Mouse (Mus musculus) ES-E14 (cell line): ENCODE results near the gene Gng3. TPM values are rescaled to one million over a fixed set of nuclear protein-coding genes. Genes with fewer than 3 reads are reported as not detected.
A peak's percentile ranks its signal among the peaks of the same experiment; 100 is the strongest.

ENCODE experiments used
- DNase-seq: peaks from one replicate; pipeline ENCODE4 v3.0.0-alpha.2; 2013; ENCODE audit warnings: low read depth, low spot score
- H3K27ac ChIP-seq: 2 replicates; pipeline ENCODE4 v1.5.1; 2012; ENCODE audit warnings: low read depth, mild to moderate bottlenecking, low read length, moderate library complexity, mixed read lengths; ENCODE audit not compliant: poor library complexity, insufficient read depth, severe bottlenecking
- H3K36me3 ChIP-seq: 2 replicates; pipeline ENCODE4 v1.6.1; 2012; ENCODE audit warnings: mild to moderate bottlenecking, low read length, moderate library complexity, mixed read lengths; ENCODE audit not compliant: control insufficient read depth, poor library complexity, insufficient read depth, severe bottlenecking
- H3K4me1 ChIP-seq, 2 experiments: fragments of 150-350 bp in 1 of 2; sonication (generic) in 1 of 2; 2 replicates each; pipeline ENCODE4 v1.6.1; 2012; ENCODE audit warnings: low read length in 2 of 2, mild to moderate bottlenecking in 1 of 2, mixed read lengths in 1 of 2; ENCODE audit not compliant: control insufficient read depth in 2 of 2, insufficient read depth in 2 of 2, poor library complexity in 1 of 2
- H3K4me3 ChIP-seq, 2 experiments: fragments of 150-350 bp in 1 of 2; sonication (generic) in 1 of 2; 2 replicates each; pipeline ENCODE4 v1.5.1; 2012; ENCODE audit warnings: low read length in 2 of 2, low read depth in 1 of 2, mild to moderate bottlenecking in 1 of 2, mixed read lengths in 1 of 2; ENCODE audit not compliant: insufficient read depth in 1 of 2, poor library complexity in 1 of 2, severe bottlenecking in 1 of 2
- H3K9ac ChIP-seq: 2 replicates; pipeline ENCODE4 v1.6.1; 2012; ENCODE audit warnings: low read depth, mild to moderate bottlenecking, low read length, mixed read lengths; ENCODE audit not compliant: poor library complexity, insufficient read depth, severe bottlenecking
- H3K9me3 ChIP-seq: fragments of 150-350 bp; sonication (generic); 2 replicates; pipeline ENCODE4 v1.6.1; 2012; ENCODE audit warnings: low read depth, mild to moderate bottlenecking, low read length; ENCODE audit not compliant: control insufficient read depth, insufficient read depth
- CHD2 ChIP-seq: IDR thresholded peaks from 2 replicates; pipeline ENCODE4 v1.6.1; 2014; ENCODE audit warnings: mild to moderate bottlenecking, low read depth, low read length, inconsistent platforms
- HCFC1 ChIP-seq: IDR thresholded peaks from 2 replicates; pipeline ENCODE4 v1.6.1; 2012; ENCODE audit warnings: low read length, inconsistent platforms, borderline replicate concordance; ENCODE audit not compliant: insufficient read depth
- MAFK ChIP-seq: IDR thresholded peaks from 2 replicates; pipeline ENCODE4 v1.6.1; 2014; ENCODE audit warnings: mild to moderate bottlenecking, low read depth, low read length, inconsistent platforms; ENCODE audit not compliant: insufficient read depth
- ZC3H11A ChIP-seq: IDR thresholded peaks from 2 replicates; pipeline ENCODE4 v1.6.1; 2012; ENCODE audit warnings: low read depth, mild to moderate bottlenecking, inconsistent platforms, low read length, borderline replicate concordance
- ZNF384 ChIP-seq: IDR thresholded peaks from 2 replicates; pipeline ENCODE4 v1.6.1; 2012; ENCODE audit warnings: low read depth, low read length, inconsistent platforms
- in situ Hi-C, 2 experiments: fragments of 600-800 bp; cut with MboI; formaldehyde crosslinking; loops; one replicate each; pipeline ENCODE4 v1.15.1; 2025; ENCODE audit warnings: low sequenced_read_pairs in 2 of 2, inconsistent platforms in 1 of 2; ENCODE audit not compliant: unreplicated experiment in 2 of 2
- total RNA-seq: library from RNA; depleted of rRNA; stranded (reverse); fragments of 300-350 nt; gene quantifications from 2 replicates; pipeline ENCODE4 v1.2.3, GENCODE M21; 2012

The Gng3 gene
- total RNA-seq, 1 experiment = 4.5 TPM

DNA sequence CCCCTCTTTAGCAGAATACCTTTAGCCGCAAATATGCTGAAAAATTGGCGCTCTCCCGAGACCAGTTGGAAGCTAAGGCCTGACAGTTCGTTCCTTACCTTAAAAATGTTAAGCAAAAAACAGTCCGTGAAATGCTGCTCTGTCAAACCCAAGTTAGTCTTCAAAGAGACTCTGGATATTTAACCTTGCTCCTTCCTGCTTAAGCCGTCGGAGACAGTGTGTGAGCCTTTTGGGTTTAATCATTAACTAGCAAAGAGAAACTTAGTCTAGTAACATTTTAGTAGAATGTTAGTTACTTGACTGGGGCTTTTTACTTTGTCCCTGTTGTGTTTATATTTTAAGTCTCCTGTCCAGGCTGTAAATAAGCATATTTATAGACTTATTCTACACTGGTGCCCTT is 17.8 kb downstream of the Gng3 start:
- in situ Hi-C loops = no loop called here
- peaks cover 5 to 9% of the 10 kb centered on the region in 2 experiments; a peak in 2 of 4 replicates for H3K4me1 ChIP-seq
- peaks cover 25% of the 10 kb centered on the region for H3K36me3 ChIP-seq
- no peaks in the 10 kb centered on the region for H3K9me3 ChIP-seq
- TF ChIP-seq ZC3H11A (no peak), CHD2 (no peak)
- peak overlapping the region; percentile 76 to 89 for H3K4me3 ChIP-seq
- H3K27ac ChIP-seq = no peak overlapping the region
- DNase-seq = no peak
- H3K9ac ChIP-seq = peak overlapping the region; percentile 94

DNA sequence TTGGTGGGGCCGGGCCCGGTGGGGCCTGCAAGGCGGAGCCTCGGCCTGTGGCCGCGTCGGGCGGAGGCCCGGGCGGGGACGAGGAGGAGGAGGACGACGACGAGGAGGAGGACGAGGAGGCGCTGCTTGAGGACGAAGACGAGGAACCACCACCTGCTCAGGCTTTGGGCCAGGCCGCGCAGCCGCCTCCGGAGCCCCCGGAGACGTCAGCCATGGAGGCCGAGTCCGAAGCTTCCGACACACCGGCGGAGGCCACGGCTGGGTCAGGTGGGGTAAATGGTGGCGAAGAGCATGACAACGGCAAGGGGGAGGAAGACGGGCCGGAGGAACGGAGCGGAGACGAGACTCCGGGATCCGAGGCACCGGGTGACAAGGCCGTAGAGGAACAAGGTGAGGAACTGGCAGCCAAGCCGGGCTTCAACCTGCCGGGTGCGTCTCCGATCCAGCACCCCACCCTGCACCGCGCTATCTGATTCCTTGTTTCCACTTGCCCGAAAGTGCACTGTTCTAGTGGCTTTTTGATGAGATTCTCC is 18.5 kb downstream of the Gng3 start:
- H3K9me3 ChIP-seq = no peaks in the 10 kb centered on the region
- peaks cover 5 to 9% of the 10 kb centered on the region in 2 experiments; a peak in 2 of 4 replicates for H3K4me1 ChIP-seq
- H3K36me3 ChIP-seq = peaks cover 24% of the 10 kb centered on the region
- peak overlapping the region; percentile 97 for H3K27ac ChIP-seq
- H3K4me3 ChIP-seq = peak overlapping the region; percentile 76 to 89
- no peak for DNase-seq
- TF ChIP-seq HCFC1 = no peak
- TF ChIP-seq MAFK = no peak
- TF ChIP-seq CHD2 = no peak
- no peak for TF ChIP-seq ZC3H11A
- no peak for TF ChIP-seq ZNF384
- in situ Hi-C loops = no loop called here
- peak overlapping the region; percentile 94 for H3K9ac ChIP-seq

DNA sequence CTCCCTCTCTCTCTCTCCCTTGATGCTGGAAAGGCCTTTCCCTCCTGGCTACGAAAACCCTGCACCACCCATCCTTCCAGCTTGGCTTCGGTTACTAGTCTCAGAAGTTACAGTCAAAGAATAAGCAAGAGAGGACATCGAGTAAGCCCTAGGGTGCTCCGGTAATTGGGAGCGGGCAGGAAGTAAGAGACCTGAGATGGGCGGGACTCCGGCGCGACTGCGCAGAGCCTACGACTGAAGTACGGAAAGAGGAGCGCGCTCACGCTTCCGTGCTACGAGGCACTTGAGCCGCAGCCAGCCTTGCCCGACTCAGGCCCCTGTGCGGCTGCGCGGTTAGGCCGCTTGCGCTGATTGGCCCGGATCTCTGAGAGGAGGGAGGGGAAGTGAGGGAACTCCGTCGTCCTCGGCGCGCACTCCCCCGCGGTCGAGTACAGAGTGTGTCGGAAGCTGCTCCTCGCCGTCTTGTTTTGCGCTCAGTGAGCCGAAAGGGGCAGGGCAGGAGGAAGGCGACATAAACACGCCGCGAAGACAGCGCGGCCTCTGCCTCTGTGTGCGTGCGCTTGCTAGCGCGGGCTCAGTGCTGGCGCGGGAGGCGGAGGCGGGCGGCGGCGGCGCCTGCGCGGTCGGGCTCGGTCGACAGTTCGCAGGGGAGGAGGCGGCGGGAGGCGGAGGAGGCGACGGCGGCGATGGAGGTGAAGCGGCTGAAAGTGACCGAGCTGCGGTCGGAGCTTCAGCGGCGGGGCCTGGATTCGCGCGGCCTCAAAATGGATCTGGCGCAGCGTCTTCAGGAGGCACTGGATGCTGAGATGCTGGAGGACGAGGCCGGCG is 19.2 kb downstream of the Gng3 start, which contains the start of gene Hnrnpul2:
TSS of gene Hnrnpul2 (plus strand) at position 415 of the 828 bp plus-strand sequence.
- DNase-seq = peak; percentile 95
- Histone ChIP-seq H3K27ac (peak within 1 kb of the TSS; percentile 97), H3K4me1 (peaks cover 1 to 9% of the 10 kb centered on the region in 2 experiments; a peak in 2 of 4 replicates), H3K9me3 (no peaks in the 10 kb centered on the region), H3K36me3 (peaks cover 23% of the 10 kb centered on the region), H3K9ac (peak within 1 kb of the TSS; percentile 95), H3K4me3 (peak within 1 kb of the TSS; percentile 76 to 89)
- TF ChIP-seq ZNF384 = no peak
- TF ChIP-seq CHD2 = no peak
- no peak for TF ChIP-seq MAFK
- TF ChIP-seq ZC3H11A = no peak
- no peak for TF ChIP-seq HCFC1
- in situ Hi-C loops = no loop called here

- Histone ChIP-seq H3K4me3 (peak within 1 kb of the TSS; percentile 76 to 89), H3K27ac (peak within 1 kb of the TSS; percentile 97), H3K9ac (peak within 1 kb of the TSS; percentile 95), H3K36me3 (peaks cover 22% of the 10 kb centered on the region), H3K9me3 (no peaks in the 10 kb centered on the region), H3K4me1 (peaks cover 0 to 9% of the 10 kb centered on the region in 2 experiments; a peak in 1 of 4 replicates)
- in situ Hi-C loops = no loop called here
- DNase-seq = peak; percentile 99
- TF ChIP-seq HCFC1 (peak; percentile 53; the same call in 1 of the 2 replicates), ZNF384 (peak; percentile 94), MAFK (no peak), ZC3H11A (no peak), CHD2 (peak; percentile 87)
Observed at GRCm38 (mm10) chr19:8818801-8819595, 20.0 kb downstream of the Gng3 start, which contains the start of gene Ttc9c. Gene Ttc9c (minus strand): TSS chr19:8819333.
